Mouse (Mus musculus) stomach, embryonic 15.5 days (tissue): ENCODE data around the gene Gm10135. TPM values are rescaled to one million over a fixed set of nuclear protein-coding genes. Genes with fewer than 3 reads are reported as not detected.
"Not testable (repeated sequence)": the region's sequence is repeated elsewhere in the genome, so short reads cannot be mapped to it uniquely, and the experiment has no call there.

Experiments used
- ATAC-seq: fragments of 200-750 bp; cut with Nextera tagmentation; 2 replicates; pipeline ENCODE4 v1.8.0; 2017; ENCODE audit warnings: low read depth, moderate number of reproducible peaks, moderate TSS enrichment; ENCODE audit not compliant: insufficient read depth, low FRiP score
- H3K27ac ChIP-seq: fragments of 300-500 bp; sonication (generic); 2 replicates; pipeline ENCODE4 v1.5.1; 2015; ENCODE audit warnings: mild to moderate bottlenecking, inconsistent platforms
- H3K27me3 ChIP-seq: fragments of 300-500 bp; sonication (generic); replicated peaks from 2 replicates; pipeline ENCODE4 v1.6.1; 2015; ENCODE audit warnings: inconsistent platforms
- H3K36me3 ChIP-seq: fragments of 300-500 bp; sonication (generic); 2 replicates; pipeline ENCODE4 v1.6.1; 2015; ENCODE audit warnings: inconsistent platforms
- H3K4me1 ChIP-seq: fragments of 300-500 bp; sonication (generic); 2 replicates; pipeline ENCODE4 v1.6.1; 2015; ENCODE audit warnings: inconsistent platforms
- H3K4me2 ChIP-seq: fragments of 300-500 bp; sonication (generic); 2 replicates; pipeline ENCODE4 v1.6.1; 2015; ENCODE audit warnings: mild to moderate bottlenecking, inconsistent platforms
- H3K4me3 ChIP-seq: fragments of 300-500 bp; sonication (generic); replicated peaks from 2 replicates; pipeline ENCODE4 v1.5.1; 2015; ENCODE audit warnings: inconsistent platforms
- H3K9ac ChIP-seq: fragments of 300-500 bp; sonication (generic); 2 replicates; pipeline ENCODE4 v1.6.1; 2015; ENCODE audit warnings: inconsistent platforms
- H3K9me3 ChIP-seq: fragments of 300-500 bp; sonication (generic); 2 replicates; pipeline ENCODE4 v1.6.1; 2016; ENCODE audit warnings: inconsistent platforms
- WGBS: fragments of 180-500 bp; shearing (Covaris S2); methylation state at CpG from one replicate; pipeline ENCODE4 v1.1.7; 2015; 5-methylcytosine and 5-hydroxymethylcytosine counted together
- polyA plus RNA-seq: library from polyadenylated mRNA; unstranded; fragments of >200 nt; fragmentation: Nextera tagmentation; extraction: Ambion mirVana; gene quantifications from 2 replicates; pipeline ENCODE4 v1.2.1, GENCODE M21; 2015

The Gm10135 gene
- polyA plus RNA-seq, 1 experiment from 2014 or later: not detected

GRCm38 (mm10) chr5:72957281-72957680 is 17.2 kb downstream of the Gm10135 start:
- no peaks in the 10 kb centered on the region for H3K4me1 ChIP-seq
- no peak overlapping the region for H3K27ac ChIP-seq
- ATAC-seq: no peak
- H3K27me3 ChIP-seq: no peaks in the 10 kb centered on the region
- H3K4me2 ChIP-seq: no peak overlapping the region
- H3K9me3 ChIP-seq: no peaks in the 10 kb centered on the region
- H3K4me3 ChIP-seq: no peak overlapping the region
- no peaks in the 10 kb centered on the region for H3K36me3 ChIP-seq
- H3K9ac ChIP-seq: no peak overlapping the region
- 85% methylated on average over 17 of the region's 17 CpGs for WGBS

GRCm38 (mm10) chr5:72953996-72954604 is 20.4 kb downstream of the Gm10135 start:
- Histone ChIP-seq H3K4me2 (no peak overlapping the region), H3K4me1 (no peaks in the 10 kb centered on the region), H3K9me3 (no peaks in the 10 kb centered on the region), H3K36me3 (no peaks in the 10 kb centered on the region), H3K27ac (no peak overlapping the region), H3K4me3 (no peak overlapping the region), H3K9ac (no peak overlapping the region), H3K27me3 (no peaks in the 10 kb centered on the region)
- ATAC-seq: no peak
- WGBS: 51% methylated on average over 3 of the region's 3 CpGs

DNA sequence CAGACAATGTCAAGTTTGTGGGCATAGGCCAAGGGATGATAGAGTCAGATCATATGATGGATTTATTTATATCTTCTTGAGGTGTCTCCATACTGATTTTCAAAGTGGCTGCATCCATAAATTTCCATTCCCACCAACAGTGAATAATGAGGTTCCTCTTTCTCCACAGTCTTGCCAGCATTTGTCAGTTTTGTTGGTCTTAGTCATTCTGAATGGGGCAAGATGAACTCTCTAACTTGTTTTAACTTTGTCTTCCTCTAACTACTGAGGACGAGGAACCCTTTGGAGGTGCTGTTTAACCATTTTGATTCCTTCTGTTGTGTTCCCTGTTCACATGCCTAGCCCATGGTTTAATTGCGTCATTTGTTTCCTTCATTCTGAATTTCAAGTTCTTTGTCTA is 24.2 kb downstream of the Gm10135 start:
- no peak overlapping the region for H3K4me3 ChIP-seq
- no peak overlapping the region for H3K9ac ChIP-seq
- ATAC-seq: no peak
- no peaks in the 10 kb centered on the region for H3K36me3 ChIP-seq
- no peak overlapping the region for H3K27ac ChIP-seq
- WGBS: 87% methylated on average over 2 of the region's 2 CpGs
- no peak overlapping the region for H3K4me2 ChIP-seq
- H3K27me3 ChIP-seq: no peaks in the 10 kb centered on the region
- H3K4me1 ChIP-seq: no peaks in the 10 kb centered on the region
- H3K9me3 ChIP-seq: no peaks in the 10 kb centered on the region

DNA sequence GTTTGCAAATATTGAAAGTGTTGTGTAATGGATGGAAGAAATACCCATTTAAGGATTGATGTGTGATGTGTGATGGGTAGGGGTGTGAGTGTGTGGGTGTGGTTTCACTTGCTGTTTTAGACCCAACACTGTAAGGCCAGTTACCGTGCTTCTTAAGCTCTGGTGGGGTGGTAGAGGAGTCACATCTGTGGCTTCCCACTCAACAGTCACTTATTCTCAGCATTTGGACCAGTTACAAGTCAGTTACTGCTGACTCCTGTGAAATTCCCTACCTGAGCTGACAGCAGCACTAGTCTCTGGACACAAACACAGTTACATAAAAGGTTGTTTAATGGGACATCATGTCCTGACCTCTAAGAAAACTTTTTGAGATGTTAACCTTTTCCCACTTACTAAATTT is 26.4 kb downstream of the Gm10135 start:
- no peak overlapping the region for H3K27ac ChIP-seq
- no peak for ATAC-seq
- 80% methylated on average over 1 of the region's 1 CpGs for WGBS
- no peaks in the 10 kb centered on the region for H3K27me3 ChIP-seq
- H3K4me1 ChIP-seq: no peaks in the 10 kb centered on the region
- no peak overlapping the region for H3K4me3 ChIP-seq
- H3K9me3 ChIP-seq: no peaks in the 10 kb centered on the region
- no peaks in the 10 kb centered on the region for H3K36me3 ChIP-seq
- H3K9ac ChIP-seq: no peak overlapping the region
- no peak overlapping the region for H3K4me2 ChIP-seq

DNA sequence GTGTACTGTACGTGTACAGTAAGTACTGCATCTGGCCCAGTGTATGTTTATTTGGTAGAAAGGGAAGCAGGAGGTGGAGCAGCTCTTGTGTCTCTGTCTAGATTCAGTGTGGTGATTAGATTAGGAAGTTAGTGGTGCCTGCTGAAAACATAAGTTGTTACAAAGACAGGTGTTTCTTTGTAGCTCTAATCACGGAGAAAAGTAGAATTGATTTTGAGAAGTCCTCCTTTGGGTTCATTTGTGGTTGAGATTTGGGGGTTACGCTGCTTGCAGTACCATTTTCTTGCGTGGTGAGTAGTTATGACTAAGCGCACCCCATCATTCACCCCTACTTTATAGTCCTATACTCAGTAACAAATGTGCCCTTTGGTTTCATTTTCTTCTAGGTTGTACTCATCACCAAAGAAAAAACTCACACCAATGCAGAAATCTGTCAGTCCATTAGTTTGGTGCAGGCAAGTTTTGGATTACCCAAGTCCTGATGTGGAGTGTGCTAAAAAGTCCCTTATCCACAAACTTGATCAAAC is 33.5 kb downstream of the Gm10135 start:
- no peak overlapping the region for H3K9ac ChIP-seq
- ATAC-seq: no peak
- H3K27me3 ChIP-seq: no peaks in the 10 kb centered on the region
- H3K27ac ChIP-seq: no peak overlapping the region
- no peaks in the 10 kb centered on the region for H3K9me3 ChIP-seq
- H3K4me3 ChIP-seq: no peak overlapping the region
- H3K36me3 ChIP-seq: no peaks in the 10 kb centered on the region
- no peaks in the 10 kb centered on the region for H3K4me1 ChIP-seq
- 79% methylated on average over 5 of the region's 5 CpGs for WGBS
- H3K4me2 ChIP-seq: no peak overlapping the region

GRCm38 (mm10) chr5:72939311-72939710 is 35.2 kb downstream of the Gm10135 start:
- H3K27ac ChIP-seq: no peak overlapping the region
- 93% methylated on average over 2 of the region's 2 CpGs for WGBS

GRCm38 (mm10) chr5:72938421-72938820 is 36.1 kb downstream of the Gm10135 start:
- not testable (repeated sequence) for H3K27me3 ChIP-seq, H3K4me3 ChIP-seq, H3K36me3 ChIP-seq, H3K4me2 ChIP-seq, H3K9me3 ChIP-seq, ATAC-seq, H3K27ac ChIP-seq, H3K9ac ChIP-seq, H3K4me1 ChIP-seq
- 93% methylated on average over 3 of the region's 3 CpGs for WGBS

More at GRCm38 (mm10) chr5:72939311-72939710, 35.2 kb downstream of the Gm10135 start:
- Histone ChIP-seq H3K36me3 (no peaks in the 10 kb centered on the region), H3K4me3 (no peak overlapping the region), H3K4me1 (no peaks in the 10 kb centered on the region), H3K27me3 (no peaks in the 10 kb centered on the region), H3K9me3 (no peaks in the 10 kb centered on the region), H3K4me2 (no peak overlapping the region), H3K9ac (no peak overlapping the region)
- ATAC-seq: no peak

GRCm38 (mm10) chr5:72933026-72933675 is 41.4 kb downstream of the Gm10135 start:
- Histone ChIP-seq H3K9ac (no peak overlapping the region), H3K9me3 (no peaks in the 10 kb centered on the region), H3K4me1 (no peaks in the 10 kb centered on the region), H3K27me3 (no peaks in the 10 kb centered on the region), H3K36me3 (no peaks in the 10 kb centered on the region), H3K4me3 (no peak overlapping the region), H3K4me2 (no peak overlapping the region), H3K27ac (no peak overlapping the region)
- 90% methylated on average over 17 of the region's 17 CpGs for WGBS
- no peak for ATAC-seq

DNA sequence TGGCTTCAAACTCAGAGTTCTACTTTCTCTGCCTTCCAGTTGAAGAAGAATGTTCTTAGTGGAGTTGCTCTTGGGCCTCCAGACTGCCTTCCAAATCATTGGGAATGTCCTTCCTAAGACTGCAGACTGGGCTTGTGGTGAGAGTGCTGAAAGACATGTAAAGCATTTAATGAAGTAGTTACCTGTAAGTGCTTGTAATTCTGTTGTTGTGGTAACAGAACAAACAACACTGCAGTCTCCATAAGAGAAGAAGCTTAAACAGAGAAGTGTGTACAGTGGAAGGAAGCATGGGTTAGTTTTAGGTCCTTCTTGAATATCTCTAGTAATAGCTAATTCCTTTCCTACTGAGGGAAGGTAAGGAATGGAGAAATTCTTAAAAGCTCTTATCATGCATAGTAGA is 47.4 kb downstream of the Gm10135 start:
- no peak for ATAC-seq
- no peak overlapping the region for H3K9ac ChIP-seq
- H3K4me3 ChIP-seq: no peak overlapping the region
- no peaks in the 10 kb centered on the region for H3K27me3 ChIP-seq
- no peak overlapping the region for H3K27ac ChIP-seq
- H3K36me3 ChIP-seq: no peaks in the 10 kb centered on the region
- H3K4me2 ChIP-seq: no peak overlapping the region
- H3K4me1 ChIP-seq: no peaks in the 10 kb centered on the region
- H3K9me3 ChIP-seq: no peaks in the 10 kb centered on the region

DNA sequence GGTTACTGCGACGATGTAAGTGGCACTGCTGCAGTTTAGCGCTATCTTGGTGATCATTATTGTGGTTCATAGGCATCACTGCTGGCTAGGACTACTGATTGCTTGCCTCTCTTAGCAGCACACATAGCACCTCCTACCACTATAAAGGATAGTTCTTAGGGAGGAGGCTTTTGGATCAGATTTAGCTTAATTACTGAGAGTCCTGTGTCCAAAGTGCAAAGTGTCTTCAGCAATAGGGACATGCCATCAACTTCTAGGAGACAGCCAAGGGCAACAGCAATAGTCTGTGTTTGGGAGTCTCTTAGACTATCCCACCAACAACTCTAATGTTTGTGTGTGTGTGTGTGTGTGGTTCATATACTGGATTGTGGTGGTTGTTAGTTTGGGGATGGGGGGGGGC is 51.7 kb downstream of the Gm10135 start:
- Histone ChIP-seq H3K27me3 (no peaks in the 10 kb centered on the region), H3K9ac (no peak overlapping the region), H3K9me3 (no peaks in the 10 kb centered on the region), H3K4me3 (no peak overlapping the region), H3K4me1 (no peaks in the 10 kb centered on the region), H3K27ac (no peak overlapping the region), H3K36me3 (no peaks in the 10 kb centered on the region), H3K4me2 (no peak overlapping the region)
- no peak for ATAC-seq
- 90% methylated on average over 3 of the region's 3 CpGs for WGBS

GRCm38 (mm10) chr5:72921171-72921570 is 53.3 kb downstream of the Gm10135 start:
- Histone ChIP-seq H3K4me2 (no peak overlapping the region), H3K9ac (no peak overlapping the region), H3K27ac (no peak overlapping the region), H3K9me3 (no peaks in the 10 kb centered on the region), H3K36me3 (no peaks in the 10 kb centered on the region), H3K4me3 (no peak overlapping the region), H3K4me1 (peaks cover 11% of the 10 kb centered on the region), H3K27me3 (no peaks in the 10 kb centered on the region)
- 91% methylated on average over 8 of the region's 8 CpGs for WGBS
- ATAC-seq: no peak

- no peak for ATAC-seq
- WGBS: 88% methylated on average over 4 of the region's 4 CpGs
- no peaks in the 10 kb centered on the region for H3K27me3 ChIP-seq
Observed at GRCm38 (mm10) chr5:72920416-72920815, 54.1 kb downstream of the Gm10135 start.

More at GRCm38 (mm10) chr5:72920416-72920815, 54.1 kb downstream of the Gm10135 start:
- Histone ChIP-seq H3K9ac (no peak overlapping the region), H3K4me3 (no peak overlapping the region), H3K4me2 (no peak overlapping the region), H3K27ac (no peak overlapping the region), H3K36me3 (no peaks in the 10 kb centered on the region), H3K4me1 (peaks cover 16% of the 10 kb centered on the region), H3K9me3 (no peaks in the 10 kb centered on the region)
